ENCODE assay signal across 18 mouse cellular contexts in the genomic region with DNA sequence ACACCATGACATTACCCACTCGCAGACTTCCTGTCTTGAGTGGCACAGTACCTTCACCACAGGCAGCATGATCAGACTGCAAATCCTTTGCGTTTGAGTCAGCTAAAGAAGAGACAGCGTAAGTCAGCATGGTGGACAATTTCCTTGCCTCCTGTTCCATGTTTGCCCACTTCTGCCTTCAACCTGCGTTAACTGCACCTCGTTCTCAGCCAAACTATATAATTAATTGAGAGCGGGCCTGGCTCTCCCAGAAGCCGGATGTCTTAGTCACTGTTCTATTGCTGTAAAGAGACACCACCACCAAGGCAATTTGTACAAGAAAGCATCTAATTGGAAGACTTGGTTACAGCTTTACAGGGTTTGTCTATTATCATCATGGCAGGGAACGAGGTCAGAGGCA. TPM values are rescaled to one million over a fixed set of nuclear protein-coding genes. Genes with fewer than 3 reads are reported as not detected.
DNase-seq lines count a peak whose midpoint lies in the region; ATAC-seq and TF ChIP-seq lines count a peak whose summit lies in the region.
"Had no signal": no experiment of that assay in that cellular context is flagged by ENCODE, and none has a peak within 500 bp of the region (broad histone marks: within the 10 kb centered on the region; RNA-seq: fewer than 3 reads in every experiment).

No protein-coding gene starts in this region.

- no peaks in the 10 kb centered on the region for H3K9me3 ChIP-seq in forebrain, embryonic 10.5 days
- H3K9me3 ChIP-seq in forebrain, embryonic 13.5 days (replicated peaks), result no peaks in the 10 kb centered on the region
- no peaks in the 10 kb centered on the region for H3K9me3 ChIP-seq in hindbrain, embryonic 10.5 days
- no peaks in the 10 kb centered on the region for H3K9me3 ChIP-seq in hindbrain, embryonic 12.5 days (replicated peaks)
- no peaks in the 10 kb centered on the region for H3K9me3 ChIP-seq in limb, embryonic 10.5 days (replicated peaks)
- H3K9me3 ChIP-seq: embryonic facial prominence, embryonic 13.5 days; hindbrain, embryonic 15.5 days had no signal

- no peak for DNase-seq in forebrain, embryonic 10.5 days (ENCODE audit: extremely low spot score, low spot score)
- DNase-seq in hindbrain, embryonic 10.5 days (ENCODE audit: low spot score), result no peak
- peak; percentile 15 for DNase-seq in testis, postnatal 10 days (ENCODE audit: low spot score)
- no peak for DNase-seq in testis, postnatal 14 days (ENCODE audit: low spot score)
- DNase-seq in limb, embryonic 10.5 days (ENCODE audit: low spot score), result no peak
- DNase-seq: adrenal gland, postnatal 10 days; cerebellum, adult 11-12 months; cerebellum, adult 9-10 months; cerebellum, postnatal 25 days; gastrocnemius, postnatal 14 days; heart, postnatal 14 days had no signal

- H3K4me3 ChIP-seq in forebrain, embryonic 10.5 days, result no peak overlapping the region
- no peak overlapping the region for H3K4me3 ChIP-seq in forebrain, embryonic 13.5 days
- no peak overlapping the region for H3K4me3 ChIP-seq in hindbrain, embryonic 10.5 days
- no peak overlapping the region for H3K4me3 ChIP-seq in hindbrain, embryonic 12.5 days
- H3K4me3 ChIP-seq in olfactory bulb, adult 2 months (ENCODE audit: insufficient read depth, low read depth, low read length), result no peak overlapping the region
- H3K4me3 ChIP-seq in limb, embryonic 10.5 days, result no peak overlapping the region
- H3K4me3 ChIP-seq: embryonic facial prominence, embryonic 13.5 days; hindbrain, embryonic 15.5 days had no signal

- H3K27me3 ChIP-seq in forebrain, embryonic 10.5 days (ENCODE audit: poor library complexity, severe bottlenecking), result no peaks in the 10 kb centered on the region; the same call in 1 of the 2 replicates
- no peaks in the 10 kb centered on the region for H3K27me3 ChIP-seq in forebrain, embryonic 13.5 days
- H3K27me3 ChIP-seq in hindbrain, embryonic 10.5 days (ENCODE audit: insufficient read depth, poor library complexity, severe bottlenecking), result no peaks in the 10 kb centered on the region
- no peaks in the 10 kb centered on the region for H3K27me3 ChIP-seq in hindbrain, embryonic 12.5 days
- no peaks in the 10 kb centered on the region for H3K27me3 ChIP-seq in limb, embryonic 10.5 days (ENCODE audit: low read depth, poor library complexity, severe bottlenecking)
- H3K27me3 ChIP-seq: embryonic facial prominence, embryonic 13.5 days; hindbrain, embryonic 15.5 days had no signal

- WGBS in forebrain, embryonic 10.5 days, result 86% methylated on average over 8 of the region's 8 CpGs
- WGBS in forebrain, embryonic 13.5 days, result 72% methylated on average over 8 of the region's 8 CpGs
- WGBS in hindbrain, embryonic 10.5 days, result 86% methylated on average over 8 of the region's 8 CpGs
- WGBS in hindbrain, embryonic 12.5 days, result 80% methylated on average over 8 of the region's 8 CpGs
- WGBS in olfactory bulb, adult 2 months, result 21% methylated on average over 8 of the region's 8 CpGs
- WGBS in limb, embryonic 10.5 days, result 78% methylated on average over 8 of the region's 8 CpGs

- H3K27ac ChIP-seq in forebrain, embryonic 10.5 days, result 0 out of 2 replicates have a peak overlapping the region, but pooled peaks have one; percentile 53
- no peak overlapping the region for H3K27ac ChIP-seq in forebrain, embryonic 13.5 days
- H3K27ac ChIP-seq in hindbrain, embryonic 10.5 days, result peak overlapping the region; percentile 53; the same call in 1 of the 2 replicates
- H3K27ac ChIP-seq in hindbrain, embryonic 12.5 days, result no peak overlapping the region
- peak overlapping the region; percentile 81 for H3K27ac ChIP-seq in olfactory bulb, adult 2 months (ENCODE audit: insufficient read depth, low read depth, low read length)
- no peak overlapping the region for H3K27ac ChIP-seq in limb, embryonic 10.5 days
- H3K27ac ChIP-seq: embryonic facial prominence, embryonic 13.5 days; hindbrain, embryonic 15.5 days had no signal

- ATAC-seq in forebrain, embryonic 13.5 days, result no peak
- ATAC-seq in hindbrain, embryonic 12.5 days (ENCODE audit: low FRiP score), result no peak
- ATAC-seq: forebrain, embryonic 16.5 days; intestine, embryonic 16.5 days had no signal

- H3K9ac ChIP-seq in forebrain, embryonic 13.5 days, result no peak overlapping the region
- H3K9ac ChIP-seq in hindbrain, embryonic 12.5 days, result no peak overlapping the region
- H3K9ac ChIP-seq: embryonic facial prominence, embryonic 13.5 days; hindbrain, embryonic 15.5 days had no signal

- peaks cover 61% of the 10 kb centered on the region for H3K4me1 ChIP-seq in forebrain, embryonic 10.5 days
- peaks cover 44% of the 10 kb centered on the region for H3K4me1 ChIP-seq in forebrain, embryonic 13.5 days
- H3K4me1 ChIP-seq in hindbrain, embryonic 10.5 days (replicated peaks), result peaks cover 53% of the 10 kb centered on the region
- H3K4me1 ChIP-seq in hindbrain, embryonic 12.5 days, result peaks cover 33% of the 10 kb centered on the region
- H3K4me1 ChIP-seq in olfactory bulb, adult 2 months (ENCODE audit: control insufficient read depth, insufficient read depth, low read length), result peaks cover 27% of the 10 kb centered on the region
- H3K4me1 ChIP-seq in limb, embryonic 10.5 days, result peaks cover 41% of the 10 kb centered on the region

- TF ChIP-seq POLR2A in olfactory bulb, adult 2 months (IDR thresholded peaks at IDR 0.05; ENCODE audit: insufficient read depth, low read depth, low read length), result no peak

- no peaks in the 10 kb centered on the region for H3K36me3 ChIP-seq in forebrain, embryonic 10.5 days (replicated peaks)
- H3K36me3 ChIP-seq in forebrain, embryonic 13.5 days (ENCODE audit: poor library complexity, severe bottlenecking), result no peaks in the 10 kb centered on the region
- no peaks in the 10 kb centered on the region for H3K36me3 ChIP-seq in hindbrain, embryonic 10.5 days
- no peaks in the 10 kb centered on the region for H3K36me3 ChIP-seq in hindbrain, embryonic 12.5 days
- no peaks in the 10 kb centered on the region for H3K36me3 ChIP-seq in limb, embryonic 10.5 days
- H3K36me3 ChIP-seq: embryonic facial prominence, embryonic 13.5 days; hindbrain, embryonic 15.5 days had no signal

- TF ChIP-seq CTCF in olfactory bulb, adult 2 months (IDR thresholded peaks at IDR 0.05; ENCODE audit: insufficient read depth, low read depth, low read length), result no peak

- no peak overlapping the region for H3K4me2 ChIP-seq in forebrain, embryonic 13.5 days
- H3K4me2 ChIP-seq in hindbrain, embryonic 12.5 days (replicated peaks), result no peak overlapping the region
- H3K4me2 ChIP-seq: embryonic facial prominence, embryonic 13.5 days; hindbrain, embryonic 15.5 days had no signal

RNA-seq across cellular contexts. Expression of gene Ndufb4, which starts 26.6 kb away (rescaled TPM):
- polyA plus RNA-seq in forebrain, embryonic 10.5 days (2016; fragmentation: Nextera tagmentation; extraction: Ambion mirVana), result 44.8 and 47.6 TPM in 2 replicates
- 59.4 and 75.9 TPM in 2 replicates for polyA plus RNA-seq in forebrain, embryonic 13.5 days (2015; fragmentation: Nextera tagmentation; extraction: Ambion mirVana)
- 47.6 and 54.3 TPM in 2 replicates for polyA plus RNA-seq in hindbrain, embryonic 10.5 days (2016; fragmentation: Nextera tagmentation; extraction: Ambion mirVana)
- 61.0 and 65.8 TPM in 2 replicates for polyA plus RNA-seq in hindbrain, embryonic 12.5 days (2016; fragmentation: Nextera tagmentation; extraction: Ambion mirVana)
- not detected in 2 replicates for polyA plus RNA-seq in olfactory bulb, adult 2 months (2012; ENCODE audit: insufficient read depth, insufficient read length, low replicate concordance, missing spikeins)
- 40.4 and 46.7 TPM in 2 replicates for polyA plus RNA-seq in limb, embryonic 10.5 days (2016; fragmentation: Nextera tagmentation; extraction: Ambion mirVana)

Comparison
In these comparisons a context has a peak if more than half of its experiments do, and no peak if none do; other contexts are left out.
1. H3K27ac ChIP-seq: peak in forebrain, embryonic 10.5 days (single experiment), hindbrain, embryonic 10.5 days (single experiment) and olfactory bulb, adult 2 months (single experiment); none in forebrain, embryonic 13.5 days (single experiment), hindbrain, embryonic 12.5 days (single experiment) and limb, embryonic 10.5 days (single experiment).